In genomic region chr2:155051622-155052351, GRCm38 (mm10) we compare ENCODE assay signal across 10 mouse cellular contexts. TPM values are rescaled to one million over a fixed set of nuclear protein-coding genes. Genes with fewer than 3 reads are reported as not detected.
DNase-seq lines count a peak whose midpoint lies in the region; ATAC-seq and TF ChIP-seq lines count a peak whose summit lies in the region.
"Had no signal": no experiment of that assay in that cellular context is flagged by ENCODE, and none has a peak within 500 bp of the region (broad histone marks: within the 10 kb centered on the region; RNA-seq: fewer than 3 reads in every experiment).

No protein-coding gene starts in this region.

- no peak for TF ChIP-seq CTCF in ES-Bruce4 (IDR thresholded peaks at IDR 0.05; ENCODE audit: low read depth, low read length)

- peak; percentile 14 to 17 for DNase-seq in cerebellum, postnatal 14 days
- DNase-seq in cerebellum, postnatal 4 days (ENCODE audit: low spot score in 2 of 2): no peak
- DNase-seq in hindbrain, embryonic 11.5 days (ENCODE audit: low spot score): peak; percentile 23
- no peak for DNase-seq in adrenal gland, postnatal 25 days
- no peak for DNase-seq in left cerebral cortex, postnatal 4 days
- no peak for DNase-seq in kidney, adult 18-20 months

- H3K4me3 ChIP-seq in ES-Bruce4 (ENCODE audit: low read depth, low read length) (no peak overlapping the region), macrophage (ENCODE audit: inconsistent target) (no peak overlapping the region)
- H3K4me3 ChIP-seq in hindbrain, embryonic 11.5 days (ENCODE audit: low read depth, low read length): no peak overlapping the region

- 34% methylated on average over 9 of the region's 9 CpGs for WGBS in hindbrain, embryonic 11.5 days
- 46% methylated on average over 9 of the region's 9 CpGs for WGBS in macrophage (ENCODE audit: missing documents)

- H3K4me2 ChIP-seq in hindbrain, embryonic 11.5 days (replicated peaks; ENCODE audit: low read depth, low read length): peak overlapping the region; percentile 46; the same call in 1 of the 2 replicates

- no peaks in the 10 kb centered on the region for H3K9me3 ChIP-seq in ES-Bruce4 (replicated peaks; ENCODE audit: control insufficient read depth, insufficient read depth, low read length, poor library complexity, severe bottlenecking)
- no peaks in the 10 kb centered on the region for H3K9me3 ChIP-seq in hindbrain, embryonic 11.5 days (ENCODE audit: control insufficient read depth, low read length)

- intact Hi-C loops in left cerebral cortex, postnatal 4 days (cut with DNase I): no loop called here

- ATAC-seq in hindbrain, embryonic 11.5 days (ENCODE audit: low FRiP score): no peak

- peak overlapping the region; percentile 76 for H3K9ac ChIP-seq in ES-Bruce4 (ENCODE audit: low read depth, poor library complexity, severe bottlenecking)
- no peak overlapping the region for H3K9ac ChIP-seq in hindbrain, embryonic 11.5 days (ENCODE audit: low read depth, low read length)

- no peaks in the 10 kb centered on the region for H3K27me3 ChIP-seq in ES-Bruce4 (ENCODE audit: control insufficient read depth, insufficient read depth, low read length, poor library complexity, severe bottlenecking)
- no peaks in the 10 kb centered on the region for H3K27me3 ChIP-seq in hindbrain, embryonic 11.5 days (ENCODE audit: control insufficient read depth, insufficient read depth, low read length)

- H3K36me3 ChIP-seq in ES-Bruce4 (ENCODE audit: control insufficient read depth, insufficient read depth, low read length, poor library complexity, severe bottlenecking) (no peaks in the 10 kb centered on the region), macrophage (ENCODE audit: inconsistent target) (no peaks in the 10 kb centered on the region)
- no peaks in the 10 kb centered on the region for H3K36me3 ChIP-seq in hindbrain, embryonic 11.5 days (ENCODE audit: control insufficient read depth, insufficient read depth, low read length)

- H3K27ac ChIP-seq in ES-Bruce4 (ENCODE audit: insufficient read depth, low read length) (peak overlapping the region; percentile 3; the same call in 1 of the 2 replicates), macrophage (peak overlapping the region; percentile 46; the same call in 1 of the 2 replicates)
- H3K27ac ChIP-seq in hindbrain, embryonic 11.5 days (ENCODE audit: low read depth, low read length): no peak overlapping the region

- H3K79me2 ChIP-seq in macrophage (ENCODE audit: inconsistent target): no peaks in the 10 kb centered on the region

- no peak for TF ChIP-seq POLR2A in ES-Bruce4 (IDR thresholded peaks at IDR 0.05; ENCODE audit: insufficient read depth, low read length)

- no peak for TF ChIP-seq EP300 in ES-Bruce4 (IDR thresholded peaks at IDR 0.05; ENCODE audit: insufficient read depth, low read depth, low read length)

- H3K4me1 ChIP-seq in ES-Bruce4 (ENCODE audit: control insufficient read depth, insufficient read depth, low read length): no peaks in the 10 kb centered on the region
- peaks cover 5% of the 10 kb centered on the region; the same call in 1 of the 2 replicates for H3K4me1 ChIP-seq in hindbrain, embryonic 11.5 days (replicated peaks; ENCODE audit: control insufficient read depth, insufficient read depth, low read length)

RNA-seq across cellular contexts. Expression of gene Ahcy, which starts 22.5 kb away (rescaled TPM):
- polyA plus RNA-seq in ES-Bruce4 (2011; ENCODE audit: insufficient read depth, insufficient read length, low read depth, missing spikeins) (100 and 102 TPM in 2 replicates), macrophage (2018) (11.2 to 40.1 TPM (median 16.2 TPM) in 3 replicates)
- 75.6 and 75.8 TPM in 2 replicates for polyA plus RNA-seq in hindbrain, embryonic 11.5 days (2014; fragmentation: Nextera tagmentation; extraction: Ambion mirVana)
- total RNA-seq in macrophage (2018; cell fraction: chromatin; rRNA removed): 10 to 100 TPM in 1 of 26 experiments, 1 to 10 TPM in 25; 1.2 to 11.9 (median 5.9) TPM
- 10 to 100 TPM in 25 of 26 experiments, 1 to 10 TPM in 1; 9.8 to 19.2 (median 16.2) TPM for total RNA-seq in macrophage (2018; cell fraction: cytosol; rRNA removed)
- total RNA-seq in macrophage (2018; cell fraction: nucleus; rRNA removed): 10 to 100 TPM in 6 of 26 experiments, 1 to 10 TPM in 20; 2.5 to 25.7 (median 6.1) TPM
- 42.0 and 52.2 TPM in 2 replicates for total RNA-seq in adrenal gland, postnatal 25 days (2021)
- 10 to 100 TPM; 22.0 to 23.0 TPM for total RNA-seq in left cerebral cortex, postnatal 4 days (2021)

RNA-seq across cellular contexts. Expression of gene Gm14226, which starts 33.7 kb away (rescaled TPM):
- polyA plus RNA-seq in ES-Bruce4 (2011; ENCODE audit: insufficient read depth, insufficient read length, low read depth, missing spikeins) (not detected in 2 replicates), macrophage (2018) (not detected in 3 replicates)
- polyA plus RNA-seq in hindbrain, embryonic 11.5 days (2014; fragmentation: Nextera tagmentation; extraction: Ambion mirVana): 0.60 and 0.62 TPM in 2 replicates
- total RNA-seq in macrophage (2018; cell fraction: chromatin; rRNA removed): not detected
- not detected for total RNA-seq in macrophage (2018; cell fraction: cytosol; rRNA removed)
- not detected for total RNA-seq in macrophage (2018; cell fraction: nucleus; rRNA removed)
- 13.0 and 13.4 TPM in 2 replicates for total RNA-seq in adrenal gland, postnatal 25 days (2021)
- under 1 TPM; 0.24 to 0.30 TPM for total RNA-seq in left cerebral cortex, postnatal 4 days (2021)
- total RNA-seq: common myeloid progenitor, adult 5-6 weeks had no signal
- polyA plus RNA-seq: C2C12 had no signal

Comparison
In these comparisons a context has a peak if more than half of its experiments do, and no peak if none do; other contexts are left out.
1. DNase-seq: peak in cerebellum, postnatal 14 days (2 of 2) and hindbrain, embryonic 11.5 days (single experiment); none in cerebellum, postnatal 4 days (0 of 2), adrenal gland, postnatal 25 days (single experiment), left cerebral cortex, postnatal 4 days (single experiment) and kidney, adult 18-20 months (single experiment).